Mouse (Mus musculus) stomach, postnatal 0 days (tissue): ENCODE results near the gene Erv3.

Experiments used
- CTCF ChIP-seq: IDR thresholded peaks from 2 replicates; pipeline ENCODE4 v1.5.1; 2016; ENCODE audit warnings: antibody characterized with exemption, low read depth, mild to moderate bottlenecking, moderate library complexity
- EP300 ChIP-seq: optimal IDR thresholded peaks from 2 replicates; pipeline ENCODE3; 2016; ENCODE audit warnings: antibody characterized with exemption

DNA sequence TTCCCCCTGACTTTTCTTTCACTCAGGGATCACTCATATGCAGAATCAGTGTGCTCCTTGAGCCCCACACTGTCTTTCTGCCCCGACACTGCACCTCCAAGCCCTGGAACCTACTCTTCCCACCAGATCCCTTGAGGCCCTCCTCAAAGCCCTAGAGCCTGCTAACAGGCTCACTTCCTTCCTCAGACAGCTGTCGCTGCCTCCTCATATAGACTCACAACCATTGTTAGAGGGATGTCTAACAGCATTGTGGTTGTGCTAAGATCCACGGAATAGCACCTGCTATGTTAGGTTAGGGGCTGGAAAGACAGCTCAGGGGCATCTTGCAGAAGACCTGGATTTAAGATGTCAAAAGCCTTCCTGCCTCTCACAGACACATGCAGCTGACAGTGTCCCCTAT, 37.1 kb downstream of the Erv3 start:
- TF ChIP-seq EP300 (no peak), CTCF (no peak)
